Mouse (Mus musculus): ENCODE results near the gene Mcrip2.

DNA sequence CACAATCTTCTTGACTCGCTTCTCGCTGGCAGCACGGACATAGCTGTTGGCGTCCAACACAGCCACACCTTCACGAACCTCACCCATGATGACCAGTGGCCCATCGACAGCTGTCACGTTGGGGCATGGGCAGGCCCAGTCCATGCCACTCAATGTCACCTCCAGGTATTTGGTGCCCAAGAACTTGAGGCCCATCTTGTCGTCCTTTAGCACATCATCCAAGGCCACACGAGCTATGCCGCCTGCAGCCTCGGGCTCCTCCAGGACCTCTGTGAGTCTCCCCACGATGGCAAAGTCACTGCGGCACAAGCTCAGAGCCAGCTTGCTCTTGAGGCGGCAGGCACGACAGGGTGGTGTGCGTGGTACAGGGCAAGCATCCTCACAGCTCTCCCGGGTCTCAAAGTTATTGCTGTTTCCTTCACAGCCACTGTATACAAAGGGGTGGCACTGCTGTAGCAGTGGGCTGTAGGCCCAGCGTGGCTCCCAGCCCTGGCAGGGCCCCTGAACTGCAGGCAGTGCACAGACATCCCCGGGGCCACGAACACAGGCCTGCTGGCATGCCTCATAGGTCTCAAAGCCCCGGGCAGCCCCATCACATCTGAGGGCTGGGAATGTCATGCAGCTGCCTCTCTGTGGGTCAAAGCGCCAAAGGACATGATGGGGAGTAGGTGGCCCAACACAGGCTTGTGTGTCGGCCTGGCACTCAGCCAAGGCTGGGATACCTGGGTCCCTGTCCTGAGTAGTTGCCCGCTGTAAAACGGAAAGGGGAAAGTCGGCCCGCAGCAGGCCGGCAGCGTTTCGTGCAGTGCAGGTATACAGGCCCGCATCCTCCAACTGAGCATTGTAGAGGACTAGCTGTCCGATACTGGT lies 9.4 kb upstream of the Mcrip2 start:
- TF ChIP-seq CTCF (IDR thresholded peaks at IDR 0.05; ENCODE audit: low read depth) (no peak), EP300 (IDR thresholded peaks at IDR 0.05; ENCODE audit: low read depth) (no peak)

Data from liver, embryonic 14.5 days (tissue).